Mouse (Mus musculus) c-Kit-positive CD71-positive TER-119-positive erythroid progenitor cells, embryonic 14.5 days (primary cell): ENCODE results near the gene Gfod1.

ENCODE experiments used
- DNase-seq: peaks from one replicate; pipeline ENCODE4 v3.0.0-alpha.2; 2013; ENCODE audit warnings: low spot score

Gfod1 gene

GRCm38 (mm10) chr13:43152005-43152520 is 151.9 kb downstream of the Gfod1 start:
- DNase-seq, result no peak

GRCm38 (mm10) chr13:43149661-43150060 is 154.3 kb downstream of the Gfod1 start:
- DNase-seq, result no peak

- DNase-seq, result no peak
Measured at GRCm38 (mm10) chr13:43148692-43149091, 155.3 kb downstream of the Gfod1 start.

GRCm38 (mm10) chr13:43146515-43147258 is 157.3 kb downstream of the Gfod1 start:
- no peak for DNase-seq
